Mouse (Mus musculus) natural killer cell, adult 2 months (primary cell): Measurements from ENCODE around the gene Gm27179.
"Not testable (repeated sequence)": the region's sequence is repeated elsewhere in the genome, so short reads cannot be mapped to it uniquely, and the experiment has no call there.

Source experiments
- DNase-seq, 2 experiments: peaks; one replicate each; pipeline ENCODE4 v3.0.0; 2022; ENCODE audit warnings: low spot score in 2 of 2

Gm27179 gene

DNA sequence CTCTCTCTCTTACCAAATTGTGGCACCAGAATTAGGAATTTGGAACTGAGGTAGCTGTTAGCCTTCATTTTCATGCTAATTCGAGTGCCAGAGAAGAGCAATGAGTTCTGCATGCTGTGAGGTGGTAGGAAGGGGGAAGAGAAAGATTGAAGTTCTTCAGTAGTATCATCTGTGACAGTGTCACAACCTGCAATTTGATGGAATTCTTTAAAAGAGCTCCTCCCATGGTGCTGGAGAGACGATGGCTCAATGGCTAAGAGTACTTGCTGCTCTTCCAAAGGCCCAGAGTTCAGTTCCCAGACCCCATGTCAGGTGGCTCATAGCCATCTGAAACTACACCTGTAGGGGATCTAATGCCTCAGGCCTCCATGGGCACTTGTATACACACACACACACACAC lies at the start of gene Gm27179:
Gene Gm27179 (minus strand): TSS at position 101 of the 400 bp plus-strand sequence.
- DNase-seq, result not testable (repeated sequence)

DNA sequence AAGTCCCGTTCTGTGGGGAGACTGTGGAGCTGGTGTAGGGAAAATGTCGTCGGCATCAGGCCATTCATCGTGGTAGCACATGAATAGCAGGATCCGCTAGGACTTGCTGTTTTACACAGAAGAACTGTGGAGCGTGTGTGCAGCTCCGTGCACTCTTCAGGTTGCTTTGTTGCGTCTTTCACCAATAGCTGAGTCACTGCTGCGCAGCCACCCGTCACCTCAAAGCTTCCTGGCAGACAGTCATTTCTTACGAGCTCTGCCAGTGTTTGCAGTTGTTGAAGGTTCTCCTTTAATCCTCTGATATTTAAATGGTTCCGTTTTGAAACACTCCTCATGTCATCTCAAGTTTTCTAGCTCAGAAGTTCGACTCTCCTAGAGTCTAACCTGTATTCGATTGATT lies 45.2 kb upstream of the Gm27179 start:
- not testable (repeated sequence) for DNase-seq

DNA sequence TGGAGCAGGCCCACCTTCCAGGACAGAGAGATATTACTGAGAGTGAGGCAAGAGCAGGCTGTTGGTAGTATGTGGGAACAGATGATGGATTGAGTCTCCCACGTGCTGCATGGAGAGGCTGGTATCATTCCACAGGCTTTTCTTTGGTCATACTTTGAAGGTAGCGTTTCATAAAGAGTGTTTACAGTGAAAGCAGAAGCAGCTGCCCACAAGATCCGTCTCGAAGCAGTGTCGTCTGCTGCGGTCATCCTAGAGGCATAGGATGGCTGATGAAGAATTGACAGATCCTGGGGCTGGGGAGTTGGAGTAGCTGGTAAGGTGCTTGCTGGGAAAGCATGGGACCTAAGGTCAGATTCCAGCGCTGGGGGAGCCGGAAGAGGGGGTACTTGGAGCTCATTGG lies 44.5 kb upstream of the Gm27179 start:
- DNase-seq, result not testable (repeated sequence)

DNA sequence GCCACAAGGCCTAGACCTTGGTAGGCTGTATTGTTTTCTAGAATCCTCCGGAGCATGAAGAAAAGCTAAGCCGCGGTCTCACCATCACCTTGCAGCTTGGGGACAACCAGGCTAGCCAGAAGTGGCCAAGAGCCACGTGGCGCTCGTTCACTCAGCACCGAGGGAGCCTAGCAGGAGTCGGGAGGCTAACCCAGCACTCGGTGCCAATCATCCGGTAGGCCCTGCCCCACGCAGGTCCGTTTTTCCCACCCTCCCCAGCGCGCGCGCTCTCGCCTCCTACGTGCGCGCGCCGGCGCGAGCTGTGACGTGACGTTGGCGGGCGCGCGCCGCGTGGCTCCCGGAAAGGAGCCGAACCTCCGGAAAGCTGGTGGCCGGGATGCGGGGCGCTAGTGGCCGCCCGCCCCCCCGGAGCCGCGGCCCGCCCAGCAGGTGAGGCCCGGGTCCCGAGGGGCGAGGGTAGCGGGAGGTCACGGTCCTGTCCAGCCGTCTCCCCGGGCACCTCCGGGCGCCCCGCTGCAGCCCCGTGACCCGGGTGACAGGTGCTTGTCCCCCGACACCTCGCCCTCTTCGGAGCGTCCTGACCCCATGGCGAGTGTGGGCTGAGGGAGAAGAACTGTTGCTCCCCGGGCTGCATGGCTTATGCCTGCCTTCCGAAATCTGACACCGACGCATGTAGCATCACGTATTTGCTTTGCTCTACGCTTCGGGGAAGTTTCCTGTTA lies 42.9 kb upstream of the Gm27179 start, which contains the start of gene Entpd4b:
Gene Entpd4b (plus strand): TSS at position 315 of the 722 bp plus-strand sequence.
- DNase-seq, result not testable (repeated sequence)

GRCm38 (mm10) chr14:69547310-69547709 lies 35.0 kb upstream of the Gm27179 start:
- DNase-seq, result not testable (repeated sequence)

DNA sequence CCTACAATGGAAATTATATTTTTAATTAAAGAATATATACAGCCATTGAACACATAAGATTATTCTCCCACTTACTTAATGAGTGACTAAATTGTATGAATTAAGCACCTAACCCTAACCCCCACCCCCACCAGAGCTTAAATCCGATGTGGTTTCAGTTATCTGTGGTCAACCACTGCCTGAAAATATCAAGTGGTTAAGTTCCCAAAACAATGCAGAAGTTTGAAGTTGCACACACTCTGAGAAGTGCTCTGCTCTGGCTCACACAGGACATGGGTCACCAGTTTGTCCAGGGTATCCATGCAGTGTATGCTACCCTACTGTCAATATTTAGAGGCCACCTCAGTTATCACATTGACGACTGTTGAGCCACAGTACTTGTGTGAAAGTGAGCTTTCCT lies 32.7 kb upstream of the Gm27179 start:
- not testable (repeated sequence) for DNase-seq

GRCm38 (mm10) chr14:69544033-69544432 lies 31.7 kb upstream of the Gm27179 start:
- DNase-seq, result not testable (repeated sequence)

GRCm38 (mm10) chr14:69542695-69543094 lies 30.3 kb upstream of the Gm27179 start:
- DNase-seq, result not testable (repeated sequence)

DNA sequence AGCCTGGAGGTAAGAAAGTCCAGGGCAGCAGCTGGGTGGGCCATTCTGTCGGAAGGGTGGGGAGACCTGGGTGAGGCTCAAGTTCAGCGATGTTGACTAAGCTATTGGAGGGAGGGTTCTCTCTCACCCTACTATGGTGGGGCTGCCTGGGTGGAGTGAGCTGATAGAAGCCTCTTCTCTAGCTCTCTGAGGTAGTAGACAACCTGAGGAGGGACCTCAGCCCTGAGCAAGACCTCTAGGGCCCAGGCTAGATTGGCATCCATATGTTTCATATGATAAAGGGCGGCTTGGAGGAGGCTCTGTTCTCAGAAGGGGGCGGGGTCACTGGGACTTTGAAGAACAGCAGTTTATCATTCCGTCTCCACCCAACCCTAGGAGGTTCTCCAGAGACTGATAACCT lies 27.8 kb upstream of the Gm27179 start:
- not testable (repeated sequence) for DNase-seq

DNA sequence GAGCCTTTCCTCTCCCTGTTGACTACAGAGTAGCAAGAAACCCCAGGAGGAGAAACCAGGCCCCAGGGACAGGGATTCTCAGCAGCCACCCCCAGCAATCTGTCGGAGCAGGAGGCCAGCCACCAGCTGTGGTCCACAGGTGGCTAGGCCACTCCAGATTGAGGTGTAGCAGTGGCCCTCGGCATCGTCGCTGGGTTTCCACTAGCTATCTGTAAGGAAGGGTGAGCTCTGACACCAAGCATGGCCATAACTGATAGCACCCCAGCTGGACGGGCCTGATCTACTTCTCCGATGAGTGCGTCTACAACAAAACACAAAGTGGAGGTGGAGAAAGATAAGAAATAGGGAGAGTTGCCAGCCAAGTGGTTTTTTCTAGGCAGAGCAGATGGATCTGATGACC lies 24.2 kb upstream of the Gm27179 start:
- DNase-seq, result not testable (repeated sequence)

DNA sequence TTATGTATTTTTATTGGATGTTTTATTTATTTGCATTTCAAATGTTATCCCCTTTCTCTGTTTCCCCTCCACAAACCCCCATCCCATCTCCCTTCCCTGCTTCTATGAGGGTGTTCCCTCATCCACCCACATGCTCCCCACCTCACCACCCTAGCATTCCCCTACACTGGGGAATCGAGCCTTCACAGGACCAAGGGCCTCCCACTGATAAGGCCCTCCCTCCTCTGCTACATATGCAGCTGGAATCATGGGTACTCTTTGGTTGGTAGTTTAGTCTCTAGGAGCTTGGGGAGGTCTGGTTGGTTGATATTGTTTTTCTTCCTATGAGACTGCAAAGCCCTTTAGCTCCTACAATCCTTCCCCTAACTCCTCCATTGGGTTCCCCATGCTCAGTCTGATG lies 13.9 kb upstream of the Gm27179 start:
- not testable (repeated sequence) for DNase-seq

- DNase-seq, result not testable (repeated sequence)
Measured at GRCm38 (mm10) chr14:69523001-69523400, 10.7 kb upstream of the Gm27179 start.

DNA sequence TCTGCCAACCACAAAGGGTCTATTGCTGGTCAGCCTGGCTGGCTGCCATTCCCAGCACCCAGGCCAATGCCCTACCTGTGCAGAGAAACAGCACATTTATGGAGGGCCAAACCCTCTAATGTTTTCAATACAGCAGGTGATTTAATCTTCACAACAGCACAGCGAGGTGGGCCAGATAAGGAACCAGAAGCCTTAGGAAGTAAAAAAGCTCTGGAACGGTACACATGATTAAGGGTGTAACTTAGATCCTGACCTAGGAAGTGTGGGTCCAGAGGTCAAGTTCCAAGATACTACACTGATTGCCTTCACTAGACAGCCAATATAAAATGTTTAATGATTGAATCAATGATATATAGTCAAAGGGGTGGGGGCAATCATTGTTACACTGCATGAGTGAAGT lies 8.5 kb upstream of the Gm27179 start:
- DNase-seq, result not testable (repeated sequence)

GRCm38 (mm10) chr14:69507000-69507399 lies 5.3 kb downstream of the Gm27179 start:
- not testable (repeated sequence) for DNase-seq

DNA sequence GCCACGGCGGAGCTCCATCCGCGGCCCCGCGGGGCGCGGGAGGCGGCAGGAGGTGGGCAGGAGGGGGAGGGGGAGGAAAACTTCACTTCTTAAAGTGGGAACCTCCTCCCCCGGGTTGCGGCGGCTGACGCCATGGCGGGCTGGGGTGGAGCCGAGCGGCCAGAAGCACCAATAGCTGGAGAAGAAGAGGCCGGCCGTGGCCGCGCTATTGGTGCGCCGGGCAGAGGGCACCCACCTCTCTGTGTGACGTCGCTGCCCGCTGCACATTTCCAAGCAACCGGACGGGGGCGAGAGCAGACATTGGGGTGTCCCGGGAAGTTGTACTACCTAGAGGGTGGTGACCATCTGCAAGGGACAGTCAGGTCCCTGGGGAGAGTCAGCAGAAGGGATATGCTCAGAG lies 9.2 kb downstream of the Gm27179 start, which contains the start of gene Gm16867:
Gene Gm16867 (minus strand): TSS at position 189 of the 400 bp plus-strand sequence.
- DNase-seq, result not testable (repeated sequence)

- not testable (repeated sequence) for DNase-seq
Measured at GRCm38 (mm10) chr14:69502440-69503150, 9.8 kb downstream of the Gm27179 start.

- not testable (repeated sequence) for DNase-seq
Measured at GRCm38 (mm10) chr14:69496259-69496658, 16.1 kb downstream of the Gm27179 start.

- DNase-seq, result not testable (repeated sequence)
Measured at GRCm38 (mm10) chr14:69494946-69495345, 17.4 kb downstream of the Gm27179 start.

GRCm38 (mm10) chr14:69494522-69494921 lies 17.8 kb downstream of the Gm27179 start:
- DNase-seq, result not testable (repeated sequence)

GRCm38 (mm10) chr14:69488001-69488400 lies 24.3 kb downstream of the Gm27179 start:
- DNase-seq, result not testable (repeated sequence)

- not testable (repeated sequence) for DNase-seq
Measured at GRCm38 (mm10) chr14:69485466-69486135, 26.7 kb downstream of the Gm27179 start.
